17 mouse cellular contexts compared by ENCODE assay signal in genomic region chr6:59139702-59140101, GRCm38 (mm10).
"Had no signal": no experiment of that assay in that cellular context is flagged by ENCODE, and none has a peak within 500 bp of the region (broad histone marks: within the 10 kb centered on the region; RNA-seq: fewer than 3 reads in every experiment).

No protein-coding gene starts in this region.

- H3K4me1 ChIP-seq: neural tube, embryonic 12.5 days; neural tube, embryonic 13.5 days; neural tube, embryonic 15.5 days; stomach, embryonic 15.5 days had no signal

- H3K27ac ChIP-seq: neural tube, embryonic 12.5 days; neural tube, embryonic 13.5 days; neural tube, embryonic 15.5 days; stomach, embryonic 15.5 days; stomach, postnatal 0 days had no signal

- H3K4me2 ChIP-seq: neural tube, embryonic 12.5 days; neural tube, embryonic 13.5 days; neural tube, embryonic 15.5 days; stomach, embryonic 15.5 days had no signal

- H3K9me3 ChIP-seq: neural tube, embryonic 12.5 days; neural tube, embryonic 13.5 days; neural tube, embryonic 15.5 days; stomach, embryonic 15.5 days had no signal

- DNase-seq: retina, postnatal 1 day; right cerebral cortex, adult 18-20 months; right cerebral cortex, postnatal 14 days; right cerebral cortex, postnatal 25 days; right cerebral cortex, postnatal 4 days; spleen, adult 18-20 months; thymus, adult 18-20 months; thymus, adult 2 months; thymus, postnatal 14 days; thymus, postnatal 25 days; thymus, postnatal 36 days; thymus, postnatal 4 days had no signal

- H3K27me3 ChIP-seq: neural tube, embryonic 12.5 days; neural tube, embryonic 13.5 days; neural tube, embryonic 15.5 days; stomach, embryonic 15.5 days had no signal

- H3K4me3 ChIP-seq: neural tube, embryonic 12.5 days; neural tube, embryonic 13.5 days; neural tube, embryonic 15.5 days; stomach, embryonic 15.5 days had no signal

- H3K9ac ChIP-seq: neural tube, embryonic 12.5 days; neural tube, embryonic 13.5 days; neural tube, embryonic 15.5 days; stomach, embryonic 15.5 days had no signal

- H3K36me3 ChIP-seq: neural tube, embryonic 12.5 days; neural tube, embryonic 13.5 days; neural tube, embryonic 15.5 days; stomach, embryonic 15.5 days had no signal
